8 mouse cellular contexts compared by ENCODE assay signal in genomic region chr10:24959043-24959916, GRCm38 (mm10). TPM values are rescaled to one million over a fixed set of nuclear protein-coding genes. Genes with fewer than 3 reads are reported as not detected.
DNase-seq lines count a peak whose midpoint lies in the region; ATAC-seq lines count a peak whose summit lies in the region.

No protein-coding gene starts in this region.

- H3K9me3 ChIP-seq in kidney, embryonic 15.5 days (replicated peaks) = no peaks in the 10 kb centered on the region
- H3K9me3 ChIP-seq in neural tube, embryonic 15.5 days (replicated peaks) = no peaks in the 10 kb centered on the region

- peak; percentile 89 for ATAC-seq in kidney, embryonic 15.5 days (replicated peaks; ENCODE audit: low FRiP score)
- ATAC-seq in neural tube, embryonic 15.5 days (ENCODE audit: low FRiP score) = no peak

- H3K9ac ChIP-seq in kidney, embryonic 15.5 days = no peak overlapping the region
- no peak overlapping the region for H3K9ac ChIP-seq in neural tube, embryonic 15.5 days (replicated peaks)

- no peaks in the 10 kb centered on the region for H3K36me3 ChIP-seq in kidney, embryonic 15.5 days
- H3K36me3 ChIP-seq in neural tube, embryonic 15.5 days = no peaks in the 10 kb centered on the region

- no peak overlapping the region for H3K27ac ChIP-seq in kidney, embryonic 15.5 days
- no peak overlapping the region for H3K27ac ChIP-seq in neural tube, embryonic 15.5 days (replicated peaks)

- H3K4me1 ChIP-seq in kidney, embryonic 15.5 days = peaks cover 16% of the 10 kb centered on the region
- peaks cover 13% of the 10 kb centered on the region for H3K4me1 ChIP-seq in neural tube, embryonic 15.5 days

- H3K4me3 ChIP-seq in kidney, embryonic 15.5 days (replicated peaks) = no peak overlapping the region
- no peak overlapping the region for H3K4me3 ChIP-seq in neural tube, embryonic 15.5 days (replicated peaks)

- 33% methylated on average over 15 of the region's 15 CpGs for WGBS in kidney, embryonic 15.5 days
- WGBS in neural tube, embryonic 15.5 days = 34% methylated on average over 15 of the region's 15 CpGs

- peak overlapping the region; percentile 45 for H3K4me2 ChIP-seq in kidney, embryonic 15.5 days
- H3K4me2 ChIP-seq in neural tube, embryonic 15.5 days = peak overlapping the region; percentile 34; the same call in 1 of the 2 replicates

- peak; percentile 31 to 42 for DNase-seq in heart, adult 18-20 months
- no peak for DNase-seq in heart, adult 11 months
- peak; percentile 59 for DNase-seq in embryo, embryonic 9.5 days (ENCODE audit: extremely low spot score)
- DNase-seq in adipocyte (ENCODE audit: low spot score) = no peak
- DNase-seq in left cerebral cortex, adult 18-20 months (ENCODE audit: low spot score in 2 of 2) = no peak
- no peak for DNase-seq in left cerebral cortex, adult 11 months (ENCODE audit: low spot score)

- H3K27me3 ChIP-seq in kidney, embryonic 15.5 days = peaks cover 38% of the 10 kb centered on the region
- no peaks in the 10 kb centered on the region for H3K27me3 ChIP-seq in neural tube, embryonic 15.5 days (replicated peaks)

RNA-seq across cellular contexts. Expression of gene Arg1, which starts 32.0 kb away (rescaled TPM):
- total RNA-seq in heart, adult 18-20 months (2021) = not detected
- polyA plus RNA-seq in kidney, embryonic 15.5 days (2015; fragmentation: Nextera tagmentation; extraction: Ambion mirVana) = 2.4 and 3.5 TPM in 2 replicates
- 3.6 and 3.8 TPM in 2 replicates for polyA plus RNA-seq in neural tube, embryonic 15.5 days (2015; fragmentation: Nextera tagmentation; extraction: Ambion mirVana)
- total RNA-seq in left cerebral cortex, adult 18-20 months (2021) = under 1 TPM; 0.23 to 0.33 TPM

Comparison
In these comparisons a context has a peak if more than half of its experiments do, and no peak if none do; other contexts are left out.
1. DNase-seq: peak in heart, adult 18-20 months (2 of 2) and embryo, embryonic 9.5 days (single experiment); none in heart, adult 11 months (single experiment), adipocyte (single experiment), left cerebral cortex, adult 18-20 months (0 of 2) and left cerebral cortex, adult 11 months (single experiment).